Mouse (Mus musculus) gastrocnemius, postnatal 4 days (tissue): Measurements from ENCODE around the gene Gm49721. TPM values are rescaled to one million over a fixed set of nuclear protein-coding genes. Genes with fewer than 3 reads are reported as not detected.
"Not testable (repeated sequence)": the region's sequence is repeated elsewhere in the genome, so short reads cannot be mapped to it uniquely, and the experiment has no call there.

Source experiments
- DNase-seq, 2 experiments: peaks; one replicate each; pipeline ENCODE4 v3.0.0; 2021 to 2022; ENCODE audit warnings: low spot score in 2 of 2, mixed read lengths in 2 of 2
- total RNA-seq, 2 experiments: library from RNA; stranded (reverse); gene quantifications; 2 replicates each; pipeline ENCODE4 v1.2.3; 2021

The Gm49721 gene
- total RNA-seq, 2 experiments from 2014 or later = 0.17 to 0.31 TPM

- DNase-seq = not testable (repeated sequence)
Observed at GRCm38 (mm10) chr17:7069561-7070240, 91.0 kb downstream of the Gm49721 start.

GRCm38 (mm10) chr17:7074494-7074893 is 95.8 kb downstream of the Gm49721 start:
- peak in 1 of 2 experiments; percentile 42 for DNase-seq

- DNase-seq = not testable (repeated sequence)
Observed at GRCm38 (mm10) chr17:7075519-7075918, 96.8 kb downstream of the Gm49721 start.

GRCm38 (mm10) chr17:7079558-7079957 is 100.9 kb downstream of the Gm49721 start:
- peak; percentile 17 to 43 for DNase-seq

GRCm38 (mm10) chr17:7084523-7084922 is 105.8 kb downstream of the Gm49721 start:
- not testable (repeated sequence) for DNase-seq

GRCm38 (mm10) chr17:7085469-7086168 is 106.9 kb downstream of the Gm49721 start:
- DNase-seq = not testable (repeated sequence)

GRCm38 (mm10) chr17:7086836-7087235 is 108.1 kb downstream of the Gm49721 start:
- not testable (repeated sequence) for DNase-seq

Other genes starting within 250 kb of the Gm49721 start
- 10 to 100 TPM; 14.3 to 18.9 TPM for gene Ezr, start 196.1 kb upstream of the Gm49721 start, total RNA-seq
- gene Rsph3b, start 30.2 kb upstream of the Gm49721 start, total RNA-seq = 10 to 100 TPM; 24.7 to 25.3 TPM
- 10 to 100 TPM; 11.2 to 12.9 TPM for gene Tagap1, start 17.7 kb upstream of the Gm49721 start, total RNA-seq
- gene Rnaset2b, start 8.3 kb upstream of the Gm49721 start, total RNA-seq = 100 to 1,000 TPM; 131 to 136 TPM
- gene Gm1604a, start 46.7 kb downstream of the Gm49721 start, total RNA-seq = not detected
- gene Rps6ka2, start 191.2 kb downstream of the Gm49721 start, total RNA-seq = 10 to 100 TPM; 37.9 to 43.0 TPM